Mouse (Mus musculus) thymus, adult 2 months (tissue): ENCODE measurements around the gene Mcfd2. TPM values are rescaled to one million over a fixed set of nuclear protein-coding genes. Genes with fewer than 3 reads are reported as not detected.
"Not testable (repeated sequence)": the region's sequence is repeated elsewhere in the genome, so short reads cannot be mapped to it uniquely, and the experiment has no call there.

ENCODE experiments used
- DNase-seq: peaks from one replicate; pipeline ENCODE4 v3.0.0; 2021
- H3K27ac ChIP-seq: fragments of 200-500 bp; 2 replicates; pipeline ENCODE4 v1.5.1; 2012; ENCODE audit warnings: low read length, control low read depth; ENCODE audit not compliant: control insufficient read depth, insufficient read depth
- H3K27me3 ChIP-seq: fragments of 200-500 bp; 2 replicates; pipeline ENCODE4 v1.6.1; 2012; ENCODE audit warnings: mild to moderate bottlenecking, low read length, moderate library complexity, mixed read lengths; ENCODE audit not compliant: control insufficient read depth, insufficient read depth
- H3K36me3 ChIP-seq: fragments of 200-500 bp; 2 replicates; pipeline ENCODE4 v1.6.1; 2012; ENCODE audit warnings: mild to moderate bottlenecking, low read length, moderate library complexity; ENCODE audit not compliant: control insufficient read depth, insufficient read depth
- H3K4me1 ChIP-seq: fragments of 200-500 bp; replicated peaks from 2 replicates; pipeline ENCODE4 v1.6.1; 2012; ENCODE audit warnings: low read length; ENCODE audit not compliant: control insufficient read depth, insufficient read depth
- H3K4me3 ChIP-seq: fragments of 200-500 bp; 2 replicates; pipeline ENCODE4 v1.5.1; 2012; ENCODE audit warnings: mild to moderate bottlenecking, low read length, control low read depth, moderate library complexity; ENCODE audit not compliant: control insufficient read depth, insufficient read depth
- CTCF ChIP-seq: fragments of 200-500 bp; IDR thresholded peaks from 2 replicates; pipeline ENCODE4 v1.5.1; 2012; ENCODE audit warnings: mild to moderate bottlenecking, control low read depth, low read length, moderate library complexity, borderline replicate concordance; ENCODE audit not compliant: control insufficient read depth, poor library complexity, insufficient read depth; ENCODE audit errors: extremely low read depth
- POLR2A ChIP-seq: fragments of 200-500 bp; IDR thresholded peaks from 2 replicates; pipeline ENCODE4 v1.6.1; 2012; ENCODE audit warnings: mild to moderate bottlenecking, low read length, control low read depth, moderate library complexity; ENCODE audit not compliant: control insufficient read depth, poor library complexity, insufficient read depth; ENCODE audit errors: extremely low read depth
- WGBS: fragments of 180-500 bp; shearing (Covaris S2); methylation state at CpG from one replicate; pipeline ENCODE4 v1.1.7; 2018; 5-methylcytosine and 5-hydroxymethylcytosine counted together
- polyA plus RNA-seq: library from polyadenylated mRNA; depleted of rRNA; stranded (reverse); fragments of >200 nt; gene quantifications from 2 replicates; pipeline ENCODE4 v1.2.3, GENCODE M21; 2012

Mcfd2 gene
- polyA plus RNA-seq, 1 experiment: 48.7 TPM

DNA sequence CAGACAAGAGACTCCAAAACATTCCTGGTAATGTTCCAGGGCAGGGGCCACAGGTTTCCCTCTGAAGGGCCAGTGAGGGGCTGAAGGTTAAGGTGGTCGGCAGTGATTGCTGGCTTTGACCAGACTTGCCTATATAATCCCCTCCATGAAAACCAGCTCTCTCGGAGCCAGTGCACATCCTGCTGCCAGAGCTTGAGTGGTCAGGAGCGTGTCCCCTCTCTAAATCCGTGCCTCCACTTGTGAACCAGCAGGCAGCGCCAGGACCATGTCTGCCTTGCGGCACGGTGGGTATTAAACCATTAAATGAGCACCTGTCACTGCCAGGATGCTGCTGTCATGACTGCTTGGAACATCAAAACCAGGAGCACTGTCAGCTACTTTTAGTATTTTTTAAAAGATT lies 44.8 kb upstream of the Mcfd2 start:
- peaks cover 12% of the 10 kb centered on the region for H3K4me1 ChIP-seq
- WGBS: 97% methylated on average over 7 of the region's 7 CpGs

GRCm38 (mm10) chr17:87309073-87309788 lies 43.5 kb upstream of the Mcfd2 start:
- Histone ChIP-seq H3K36me3 (peaks cover 23% of the 10 kb centered on the region), H3K4me1 (peaks cover 8% of the 10 kb centered on the region), H3K4me3 (no peak overlapping the region), H3K27ac (no peak overlapping the region), H3K27me3 (no peaks in the 10 kb centered on the region)
- TF ChIP-seq CTCF (no peak), POLR2A (no peak)
- 95% methylated on average over 12 of the region's 12 CpGs for WGBS
- DNase-seq: no peak

More for the DNA sequence above, 44.8 kb upstream of the Mcfd2 start:
- Histone ChIP-seq H3K4me3 (no peak overlapping the region), H3K27me3 (no peaks in the 10 kb centered on the region), H3K36me3 (peaks cover 23% of the 10 kb centered on the region), H3K27ac (no peak overlapping the region)
- no peak for DNase-seq
- TF ChIP-seq CTCF (no peak), POLR2A (no peak)

- Histone ChIP-seq H3K27ac (no peak overlapping the region), H3K4me1 (peaks cover 18% of the 10 kb centered on the region), H3K4me3 (peak overlapping the region; percentile 0; the same call in 1 of the 2 replicates), H3K27me3 (no peaks in the 10 kb centered on the region), H3K36me3 (peaks cover 20% of the 10 kb centered on the region)
- TF ChIP-seq CTCF (no peak), POLR2A (no peak)
- DNase-seq: peak; percentile 34
- WGBS: 73% methylated on average over 8 of the region's 8 CpGs
These were observed 41.0 kb upstream of the Mcfd2 start for GRCm38 (mm10) chr17:87306746-87307145.

- Histone ChIP-seq H3K36me3 (peaks cover 16% of the 10 kb centered on the region), H3K4me3 (no peak overlapping the region), H3K27me3 (no peaks in the 10 kb centered on the region), H3K27ac (no peak overlapping the region), H3K4me1 (peaks cover 18% of the 10 kb centered on the region)
- TF ChIP-seq POLR2A: no peak
- TF ChIP-seq CTCF: no peak
- WGBS: 93% methylated on average over 8 of the region's 8 CpGs
- DNase-seq: no peak
These were observed 39.3 kb upstream of the Mcfd2 start for GRCm38 (mm10) chr17:87305065-87305464.

DNA sequence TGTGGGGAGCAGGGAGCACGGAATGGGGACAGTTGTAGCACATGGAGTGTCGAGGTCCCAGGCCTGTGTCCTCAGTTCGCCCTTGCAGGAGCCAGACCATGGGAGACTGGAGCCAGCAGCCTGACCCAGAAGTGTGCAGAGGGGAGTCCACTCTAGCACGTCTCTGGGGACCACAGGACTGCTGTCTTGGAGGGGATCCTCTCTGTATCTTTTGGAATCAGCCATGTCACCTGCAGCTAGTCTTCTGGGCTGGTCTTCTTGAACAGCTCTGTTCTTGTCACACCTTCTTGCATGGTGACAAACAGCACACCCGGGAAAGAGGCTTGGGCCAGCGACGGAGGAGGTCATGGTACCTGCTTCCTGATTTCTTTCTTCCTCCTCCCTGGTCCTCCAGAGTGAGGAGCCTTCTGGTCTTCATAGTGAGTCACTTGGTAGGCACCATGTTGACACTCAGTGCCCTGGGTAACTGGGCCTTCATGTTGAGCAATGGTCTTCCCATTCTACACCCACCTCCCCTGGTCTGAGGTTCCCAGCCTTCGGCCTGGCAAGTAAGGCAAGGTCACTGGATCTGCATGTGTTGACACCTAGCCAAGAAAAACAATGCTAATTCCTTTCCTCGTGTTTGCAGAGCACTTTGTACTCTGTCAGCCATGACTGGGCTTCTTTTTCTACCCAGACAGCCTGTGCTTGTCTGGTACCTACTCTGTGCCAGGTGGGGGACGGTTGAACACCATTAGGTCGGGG lies 38.6 kb upstream of the Mcfd2 start:
- no peak for DNase-seq
- no peaks in the 10 kb centered on the region for H3K27me3 ChIP-seq
- peaks cover 23% of the 10 kb centered on the region for H3K4me1 ChIP-seq
- H3K36me3 ChIP-seq: peaks cover 11% of the 10 kb centered on the region
- no peak overlapping the region for H3K27ac ChIP-seq
- WGBS: 93% methylated on average over 11 of the region's 11 CpGs
- no peak overlapping the region for H3K4me3 ChIP-seq
- TF ChIP-seq CTCF (no peak), POLR2A (no peak)

DNA sequence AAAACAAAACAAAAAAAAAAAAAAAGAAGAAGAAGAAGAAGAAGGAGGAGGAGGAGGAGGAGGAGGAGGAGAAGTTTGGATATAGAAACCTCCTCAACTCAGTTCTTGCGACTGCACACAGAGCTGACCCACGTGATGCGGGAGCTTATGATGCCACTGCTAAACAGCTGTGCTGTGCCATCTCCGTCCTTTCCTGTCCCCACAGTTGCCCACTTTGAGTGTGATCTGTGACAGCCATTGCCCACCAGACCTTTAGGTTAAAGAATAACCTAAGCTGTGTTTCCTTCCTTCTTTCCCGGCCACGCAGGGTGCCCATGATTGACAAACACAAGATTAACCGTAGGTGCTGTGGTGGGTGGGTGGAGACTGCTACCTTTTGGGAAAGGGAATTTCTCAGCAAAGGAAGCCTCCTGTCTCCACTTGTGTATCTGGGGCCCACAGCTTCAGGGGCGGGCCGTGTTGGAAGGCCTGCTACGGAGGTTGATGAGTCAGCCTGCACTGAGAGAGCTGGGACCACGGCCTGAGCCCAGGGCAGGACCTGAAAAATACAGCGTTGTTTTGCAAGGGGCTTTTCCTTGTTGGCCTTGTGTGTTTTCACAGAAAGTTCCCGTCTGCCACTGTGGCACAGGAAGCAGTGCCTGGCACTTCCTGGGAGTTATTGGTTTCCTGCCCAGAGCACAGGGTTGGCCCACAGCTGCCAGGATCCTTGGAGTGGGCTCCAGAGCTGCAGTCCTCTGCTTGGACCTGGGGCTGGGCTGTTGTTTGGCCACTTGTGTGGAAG lies 36.5 kb upstream of the Mcfd2 start:
- Histone ChIP-seq H3K27ac (no peak overlapping the region; the same call in 1 of the 2 replicates), H3K4me1 (peaks cover 38% of the 10 kb centered on the region), H3K4me3 (no peak overlapping the region), H3K36me3 (peaks cover 3% of the 10 kb centered on the region; the same call in 1 of the 2 replicates), H3K27me3 (no peaks in the 10 kb centered on the region)
- no peak for TF ChIP-seq CTCF
- TF ChIP-seq POLR2A: no peak
- 38% methylated on average over 13 of the region's 13 CpGs for whole genome bisulfite sequencing
- no peak for DNase-seq

- peaks cover 34% of the 10 kb centered on the region for H3K4me1 ChIP-seq
- not testable (repeated sequence) for H3K27me3 ChIP-seq, DNase-seq, H3K36me3 ChIP-seq, H3K27ac ChIP-seq, H3K4me3 ChIP-seq
- 71% methylated on average over 9 of the region's 9 CpGs for WGBS
These were observed 35.9 kb upstream of the Mcfd2 start for GRCm38 (mm10) chr17:87301607-87302006.
